Mouse (Mus musculus) heart, adult 2 months (tissue): ENCODE results near the gene A630095N17Rik. TPM values are rescaled to one million over a fixed set of nuclear protein-coding genes. Genes with fewer than 3 reads are reported as not detected.

Experiments
- DNase-seq, 2 experiments: peaks; one replicate each; pipeline ENCODE4 v3.0.0; 2021
- H3K27ac ChIP-seq: fragments of 200-600 bp; 2 replicates; pipeline ENCODE4 v1.8.1; 2022
- H3K27me3 ChIP-seq: fragments of 200-500 bp; 2 replicates; pipeline ENCODE4 v1.6.1; 2012; ENCODE audit warnings: mild to moderate bottlenecking, low read length, inconsistent platforms, mixed read lengths; ENCODE audit not compliant: control insufficient read depth, insufficient read depth
- H3K36me3 ChIP-seq: fragments of 200-500 bp; 2 replicates; pipeline ENCODE4 v1.6.1; 2012; ENCODE audit warnings: low read length, inconsistent platforms; ENCODE audit not compliant: control insufficient read depth, insufficient read depth
- H3K4me1 ChIP-seq: fragments of 200-500 bp; 2 replicates; pipeline ENCODE4 v1.6.1; 2011; ENCODE audit warnings: low read length; ENCODE audit not compliant: control insufficient read depth, insufficient read depth
- H3K4me3 ChIP-seq: fragments of 200-600 bp; 2 replicates; pipeline ENCODE4 v1.8.1; 2022
- H3K79me2 ChIP-seq: fragments of 200-500 bp; replicated peaks from 2 replicates; pipeline ENCODE4 v1.6.1; 2012; ENCODE audit warnings: mild to moderate bottlenecking, inconsistent platforms, low read length, moderate library complexity, mixed read lengths; ENCODE audit not compliant: control insufficient read depth, insufficient read depth
- H3K9ac ChIP-seq: fragments of 200-500 bp; 2 replicates; pipeline ENCODE4 v1.6.1; 2012; ENCODE audit warnings: low read depth, mild to moderate bottlenecking, control low read depth, inconsistent platforms, low read length, mixed read lengths
- CTCF ChIP-seq: fragments of 200-600 bp; IDR thresholded peaks from 2 replicates; pipeline ENCODE4 v1.8.1; 2022; ENCODE audit warnings: antibody characterized with exemption, mild to moderate bottlenecking, moderate library complexity
- EP300 ChIP-seq: fragments of 200-500 bp; IDR thresholded peaks from 2 replicates; pipeline ENCODE4 v1.6.1; 2011; ENCODE audit warnings: low read depth, low read length, control low read depth; ENCODE audit not compliant: insufficient read depth
- POLR2A ChIP-seq: fragments of 200-500 bp; IDR thresholded peaks from 2 replicates; pipeline ENCODE4 v1.6.1; 2011; ENCODE audit warnings: mild to moderate bottlenecking, low read depth, low read length, control low read depth; ENCODE audit not compliant: insufficient read depth
- WGBS: fragments of 180-500 bp; shearing (Covaris S2); methylation state at CpG from one replicate; pipeline ENCODE4 v1.1.7; 2018; 5-methylcytosine and 5-hydroxymethylcytosine counted together
- intact Hi-C: fragments of 180-260 bp; cut with DNase I; formaldehyde crosslinking; loops from one replicate; pipeline ENCODE4 v1.15.1; 2025
- long read RNA-seq: library from polyadenylated mRNA; stranded (forward); transcript quantifications from one replicate; pipeline ENCODE4 v2.0.0, GENCODE M21; 2021
- polyA plus RNA-seq: library from polyadenylated mRNA; depleted of rRNA; stranded (reverse); fragments of >200 nt; gene quantifications from 2 replicates; pipeline ENCODE4 v1.2.3, GENCODE M21; 2012; rRNA removed
- total RNA-seq, 2 experiments: library from RNA; stranded (reverse); gene quantifications; 2 replicates each; pipeline ENCODE4 v1.2.3; 2021

A630095N17Rik gene
- total RNA-seq, result not detected
- polyA plus RNA-seq, result not detected in 2 replicates
- long read RNA-seq, result 0 reads

DNA sequence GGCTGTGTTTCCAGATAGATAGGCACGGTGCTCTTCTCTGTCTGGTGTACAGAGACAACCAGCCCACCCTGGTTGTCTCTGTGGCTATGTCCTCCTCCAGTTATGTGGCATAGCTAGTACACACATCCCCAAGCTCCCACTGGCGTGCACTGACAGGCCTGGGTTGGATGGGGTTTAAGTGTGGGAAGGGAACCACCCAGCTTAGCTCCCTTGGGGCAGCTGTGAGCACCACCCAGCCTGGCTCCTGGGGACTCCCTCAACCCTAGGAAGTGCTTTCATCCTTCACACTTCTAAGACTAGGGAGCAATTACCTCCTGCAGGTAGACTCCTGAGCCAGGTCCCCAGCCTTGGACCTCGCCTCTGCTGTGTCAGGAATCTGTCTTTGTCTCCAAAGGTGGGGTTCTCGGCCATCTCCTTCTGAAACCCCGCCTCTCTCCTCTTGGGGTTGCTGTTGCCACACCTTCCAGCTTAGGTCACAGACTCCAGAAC is at the start of gene A630095N17Rik:
A630095N17Rik (minus strand) TSS at position 439 of the 489 bp plus-strand sequence.
- TF ChIP-seq CTCF, result no peak
- no peak for TF ChIP-seq EP300
- no peak for TF ChIP-seq POLR2A
- DNase-seq, result no peak
- H3K27ac ChIP-seq, result no peak within 1 kb of the TSS
- H3K27me3 ChIP-seq, result no peaks in the 10 kb centered on the region
- peaks cover 5% of the 10 kb centered on the region for H3K4me1 ChIP-seq
- intact Hi-C loops, result no loop called here
- no peak within 1 kb of the TSS for H3K4me3 ChIP-seq
- H3K36me3 ChIP-seq, result no peaks in the 10 kb centered on the region
- 71% methylated on average over 5 of the region's 5 CpGs for WGBS
- no peaks in the 10 kb centered on the region for H3K79me2 ChIP-seq
- no peak within 1 kb of the TSS for H3K9ac ChIP-seq

DNA sequence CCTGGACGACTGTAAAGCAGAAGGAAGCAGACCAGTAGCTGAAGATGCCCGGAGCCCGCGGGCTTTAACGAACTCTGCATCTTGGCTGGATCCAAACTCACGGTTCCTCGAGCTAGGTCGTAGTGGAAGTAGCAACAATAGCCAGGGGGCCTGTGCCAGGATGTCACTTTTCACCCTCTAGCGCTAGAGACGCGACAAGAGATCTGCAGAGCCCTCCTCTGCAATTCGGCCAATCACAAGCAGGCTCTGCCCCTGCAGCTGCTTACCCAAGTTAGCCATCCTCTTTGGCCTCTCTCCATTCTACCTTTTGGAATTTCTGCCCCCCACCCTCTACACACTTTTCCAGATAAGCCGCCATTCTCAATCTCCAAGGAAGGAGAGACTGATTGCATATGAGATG is 46.3 kb upstream of the A630095N17Rik start, which contains the start of gene Resp18:
Resp18 (minus strand) TSS at position 188 of the 400 bp plus-strand sequence.
- 7% methylated on average over 13 of the region's 13 CpGs for WGBS
- no peaks in the 10 kb centered on the region for H3K36me3 ChIP-seq
- intact Hi-C loops, result no loop called here
- no peaks in the 10 kb centered on the region for H3K4me1 ChIP-seq
- no peak for DNase-seq
- H3K9ac ChIP-seq, result no peak within 1 kb of the TSS
- H3K4me3 ChIP-seq, result no peak within 1 kb of the TSS
- TF ChIP-seq EP300, result no peak
- no peak for TF ChIP-seq POLR2A
- TF ChIP-seq CTCF, result no peak
- no peaks in the 10 kb centered on the region for H3K79me2 ChIP-seq
- H3K27me3 ChIP-seq, result peaks cover 2% of the 10 kb centered on the region
- H3K27ac ChIP-seq, result no peak within 1 kb of the TSS

DNA sequence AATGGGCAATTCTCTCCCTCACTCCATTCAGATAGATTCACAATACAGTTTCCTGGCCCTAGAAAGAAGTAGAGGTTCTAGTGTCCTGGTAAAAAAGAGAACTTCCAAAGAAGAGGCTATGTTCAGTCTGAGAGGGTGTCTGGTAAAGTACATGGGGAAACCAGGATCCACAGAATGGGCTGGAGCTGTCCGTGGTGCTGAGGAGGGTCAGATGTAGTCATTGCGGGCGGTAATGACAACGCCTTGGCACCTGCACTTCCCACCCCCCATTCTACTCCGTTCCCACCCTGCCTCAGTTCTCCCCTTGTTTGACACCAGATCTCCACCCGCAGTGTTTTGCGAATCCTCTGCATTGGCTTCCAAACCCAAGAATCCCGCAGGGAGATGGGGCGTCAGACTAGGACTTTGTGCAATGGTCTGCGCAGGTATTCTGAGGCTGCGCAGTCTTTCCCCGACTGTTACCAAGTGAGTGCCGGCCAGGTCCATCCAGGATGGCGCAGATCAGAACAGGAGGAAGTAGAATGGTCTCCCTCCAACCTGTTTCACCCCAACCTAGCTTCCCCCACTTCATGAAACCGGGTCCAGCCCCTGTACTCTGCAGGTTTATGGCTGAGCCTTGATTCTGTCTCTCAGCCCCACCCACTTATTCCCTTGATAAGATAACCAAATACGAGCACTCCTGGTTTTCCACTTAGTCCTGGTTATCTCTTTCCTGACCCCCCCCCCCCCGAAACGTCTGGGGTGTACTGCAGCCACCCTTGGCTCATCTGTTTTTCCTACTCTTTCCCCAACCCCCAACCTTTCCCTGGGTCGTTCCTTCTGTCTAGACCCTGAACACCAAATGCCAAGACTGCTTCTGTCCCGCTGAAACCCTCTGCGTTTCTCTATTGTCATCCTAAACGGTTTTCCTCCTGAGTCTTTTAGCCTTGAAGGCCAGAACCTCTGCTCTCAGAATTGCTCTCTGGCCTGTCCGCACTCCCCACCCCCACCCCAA is 45.6 kb upstream of the A630095N17Rik start:
- intact Hi-C loops, result no loop called here
- Histone ChIP-seq H3K4me3 (no peak overlapping the region), H3K79me2 (no peaks in the 10 kb centered on the region), H3K36me3 (no peaks in the 10 kb centered on the region), H3K27ac (no peak overlapping the region), H3K27me3 (peaks cover 2% of the 10 kb centered on the region), H3K9ac (no peak overlapping the region), H3K4me1 (no peaks in the 10 kb centered on the region)
- 9% methylated on average over 23 of the region's 23 CpGs for WGBS
- TF ChIP-seq CTCF (no peak), EP300 (no peak), POLR2A (no peak)
- DNase-seq, result peak in 1 of 2 experiments; percentile 47

DNA sequence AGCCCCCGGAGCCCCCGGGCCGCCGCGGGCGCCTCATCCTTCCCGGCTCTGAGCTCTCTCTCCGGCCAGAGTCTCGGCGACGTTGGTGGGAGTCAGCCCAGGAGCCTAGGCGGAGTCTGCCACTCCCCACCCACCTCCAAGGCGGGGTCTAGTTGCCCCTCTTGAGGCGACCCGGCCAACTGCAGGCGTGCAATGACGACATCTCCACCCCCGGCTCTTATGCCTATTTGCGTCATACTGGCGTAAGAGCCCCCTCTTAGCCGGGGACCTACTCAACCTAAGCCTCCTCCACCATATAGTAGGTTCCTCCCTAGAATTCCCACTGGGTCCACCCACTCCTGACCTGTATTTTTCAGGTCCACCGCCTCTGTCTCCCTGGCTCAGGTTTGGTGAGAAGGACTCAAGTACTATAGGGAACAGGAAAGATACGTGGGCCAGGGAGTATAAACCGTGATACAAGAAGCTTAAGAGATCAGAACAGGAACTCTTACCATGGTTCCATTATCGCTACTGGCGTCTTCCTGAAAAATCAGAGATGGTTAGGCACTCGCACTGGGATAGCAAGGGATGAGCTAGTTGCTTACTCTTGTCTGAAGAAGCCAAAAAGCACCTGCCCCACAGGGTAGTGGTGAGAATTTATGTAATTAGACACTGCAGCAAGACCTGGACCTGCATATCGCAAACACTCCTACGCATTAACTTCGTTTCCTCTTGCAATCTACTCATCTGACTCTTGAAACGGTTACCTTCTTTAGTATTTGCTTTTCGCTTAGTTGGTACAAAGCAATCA is 32.4 kb upstream of the A630095N17Rik start, which contains the start of gene Ptprn:
Ptprn (minus strand) TSS at position 412 of the 790 bp plus-strand sequence.
- H3K4me3 ChIP-seq, result no peak within 1 kb of the TSS
- WGBS, result 10% methylated on average over 32 of the region's 32 CpGs
- peaks cover 5% of the 10 kb centered on the region; the same call in 1 of the 2 replicates for H3K27me3 ChIP-seq
- H3K9ac ChIP-seq, result no peak within 1 kb of the TSS
- no peaks in the 10 kb centered on the region for H3K4me1 ChIP-seq
- no peak for DNase-seq
- no peaks in the 10 kb centered on the region for H3K36me3 ChIP-seq
- H3K27ac ChIP-seq, result no peak within 1 kb of the TSS
- TF ChIP-seq POLR2A, result no peak
- no peak for TF ChIP-seq CTCF
- no peak for TF ChIP-seq EP300
- no peaks in the 10 kb centered on the region for H3K79me2 ChIP-seq
- intact Hi-C loops, result no loop called here

DNA sequence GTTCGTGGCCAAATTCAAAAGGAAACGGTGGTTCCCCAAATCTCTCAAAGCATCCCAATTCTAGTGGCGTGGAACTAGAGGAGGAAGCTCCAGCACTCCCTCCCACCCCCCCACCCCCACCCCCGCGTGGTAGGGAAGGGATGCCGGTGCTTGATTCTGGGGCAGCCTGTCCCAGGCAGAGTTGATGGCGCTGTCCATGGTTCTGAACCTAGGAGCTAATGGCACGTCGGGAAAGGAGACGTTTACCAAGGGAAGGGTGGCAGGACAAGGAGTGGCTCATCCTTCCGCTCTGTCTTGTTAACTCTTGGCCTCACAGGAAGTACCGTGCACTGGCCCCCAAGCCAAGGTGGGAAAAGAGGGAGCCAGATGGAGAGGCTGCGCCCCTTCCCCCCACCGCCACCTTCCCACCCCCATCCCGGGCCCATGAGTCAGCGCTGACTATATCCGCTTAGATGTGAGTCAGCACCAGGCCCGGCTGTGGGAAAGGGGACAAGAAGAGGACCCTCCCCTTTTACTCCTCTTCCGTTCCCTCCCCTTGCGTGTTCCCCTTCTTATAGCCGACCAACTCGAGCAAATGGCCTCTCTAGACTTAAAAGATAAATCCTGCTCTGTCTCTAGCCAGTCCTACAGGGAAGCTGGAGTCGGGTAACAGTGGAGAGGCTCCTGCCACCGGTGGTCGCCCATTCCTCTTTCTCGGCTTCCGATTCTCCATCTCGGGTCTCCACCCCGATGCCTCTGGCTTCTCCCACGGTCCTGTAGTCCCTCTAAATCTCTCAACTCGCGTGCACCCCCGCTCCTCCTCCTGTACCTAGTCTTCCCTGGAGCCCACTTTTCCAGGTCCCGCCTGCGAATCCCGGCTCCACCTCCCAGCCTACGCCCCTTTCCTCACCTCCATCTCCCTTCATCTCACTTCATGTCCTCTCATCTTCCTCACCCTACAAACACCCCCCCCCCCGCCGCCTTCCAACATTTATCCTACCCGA is 31.4 kb upstream of the A630095N17Rik start:
- DNase-seq, result peak in 1 of 2 experiments; percentile 53

More for the DNA sequence above, 31.4 kb upstream of the A630095N17Rik start:
- no peak overlapping the region for H3K9ac ChIP-seq
- H3K27ac ChIP-seq, result no peak overlapping the region
- no peaks in the 10 kb centered on the region for H3K79me2 ChIP-seq
- no peaks in the 10 kb centered on the region for H3K36me3 ChIP-seq
- WGBS, result 2% methylated on average over 40 of the region's 40 CpGs
- no peak overlapping the region for H3K4me3 ChIP-seq
- no peaks in the 10 kb centered on the region for H3K4me1 ChIP-seq
- no peak for TF ChIP-seq CTCF
- no peak for TF ChIP-seq POLR2A
- H3K27me3 ChIP-seq, result peaks cover 3% of the 10 kb centered on the region; the same call in 1 of the 2 replicates
- intact Hi-C loops, result no loop called here
